Mouse (Mus musculus) gastrocnemius, postnatal 25 days (tissue): Measurements from ENCODE around the gene Tfap4. TPM values are rescaled to one million over a fixed set of nuclear protein-coding genes. Genes with fewer than 3 reads are reported as not detected.

Experiments used
- DNase-seq: peaks from one replicate; pipeline ENCODE4 v3.0.0; 2022
- long read RNA-seq, 2 experiments: library from polyadenylated mRNA; stranded (forward); transcript quantifications; one replicate each; pipeline ENCODE4 v2.0.0; 2021
- total RNA-seq, 2 experiments: library from RNA; stranded (reverse); gene quantifications; 1 replicate in 1 of 2; 2 replicates in 1 of 2; pipeline ENCODE4 v1.2.3; 2021

Gene Tfap4
- total RNA-seq = 1 to 10 TPM; 2.3 to 3.2 TPM
- long read RNA-seq, experiment 1, partial matches to known transcripts = 2 of 4 reads
- long read RNA-seq, experiment 1, other reads (novel, unspliced or antisense) = 1 of 4 reads
- long read RNA-seq, experiment 2, partial matches to known transcripts = 3 of 4 reads
- long read RNA-seq, experiment 2, other reads (novel, unspliced or antisense) = 0 of 4 reads

DNA sequence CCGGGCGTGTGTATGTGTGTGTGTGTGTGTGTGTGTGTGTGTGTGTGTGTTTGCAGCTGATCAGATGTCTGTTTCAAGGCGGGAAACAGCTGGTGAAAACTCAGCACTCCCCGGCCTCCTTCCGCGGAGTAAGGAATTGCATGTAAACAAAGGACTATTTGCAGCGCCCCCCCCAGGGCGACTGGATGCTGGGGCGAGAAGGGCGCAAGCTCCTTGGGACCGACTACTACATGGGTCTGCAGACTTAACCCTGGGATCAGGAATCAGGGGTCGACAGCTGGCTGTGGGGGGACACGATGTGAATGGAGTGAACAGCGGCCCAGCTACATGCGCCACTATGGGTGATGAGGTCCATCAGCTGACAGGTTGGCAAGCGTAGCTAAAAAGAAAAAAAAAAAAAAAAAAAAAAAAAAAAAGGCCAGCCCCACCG lies at the start of gene Tfap4:
TSS of gene Tfap4 (minus strand) at position 140 of the 430 bp plus-strand sequence.
- DNase-seq = peak; percentile 89

DNA sequence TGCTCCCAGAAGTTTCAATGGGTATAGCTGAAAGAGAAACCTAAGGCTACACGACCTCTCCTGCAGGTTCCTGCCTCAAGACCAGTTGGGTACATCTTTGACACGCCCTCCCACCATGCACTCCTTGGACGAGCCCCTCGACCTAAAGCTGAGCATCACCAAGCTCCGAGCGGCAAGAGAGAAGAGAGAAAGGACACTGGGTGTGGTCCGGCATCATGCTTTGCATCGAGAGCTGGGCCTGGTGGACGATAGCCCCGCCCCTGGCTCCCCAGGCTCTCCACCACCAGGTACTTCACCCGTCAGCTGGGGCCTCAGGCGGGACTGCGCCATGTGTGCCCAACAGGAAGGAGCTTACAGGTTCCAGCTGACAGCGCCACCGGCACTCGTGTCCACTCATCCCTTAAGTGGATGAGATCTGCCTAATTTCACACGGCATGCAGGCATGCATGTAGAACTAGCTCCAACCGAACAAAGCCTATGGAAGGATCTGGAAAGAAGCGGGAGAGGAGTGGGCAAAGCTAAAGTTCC lies 48.9 kb upstream of the Tfap4 start:
- no peak for DNase-seq

DNA sequence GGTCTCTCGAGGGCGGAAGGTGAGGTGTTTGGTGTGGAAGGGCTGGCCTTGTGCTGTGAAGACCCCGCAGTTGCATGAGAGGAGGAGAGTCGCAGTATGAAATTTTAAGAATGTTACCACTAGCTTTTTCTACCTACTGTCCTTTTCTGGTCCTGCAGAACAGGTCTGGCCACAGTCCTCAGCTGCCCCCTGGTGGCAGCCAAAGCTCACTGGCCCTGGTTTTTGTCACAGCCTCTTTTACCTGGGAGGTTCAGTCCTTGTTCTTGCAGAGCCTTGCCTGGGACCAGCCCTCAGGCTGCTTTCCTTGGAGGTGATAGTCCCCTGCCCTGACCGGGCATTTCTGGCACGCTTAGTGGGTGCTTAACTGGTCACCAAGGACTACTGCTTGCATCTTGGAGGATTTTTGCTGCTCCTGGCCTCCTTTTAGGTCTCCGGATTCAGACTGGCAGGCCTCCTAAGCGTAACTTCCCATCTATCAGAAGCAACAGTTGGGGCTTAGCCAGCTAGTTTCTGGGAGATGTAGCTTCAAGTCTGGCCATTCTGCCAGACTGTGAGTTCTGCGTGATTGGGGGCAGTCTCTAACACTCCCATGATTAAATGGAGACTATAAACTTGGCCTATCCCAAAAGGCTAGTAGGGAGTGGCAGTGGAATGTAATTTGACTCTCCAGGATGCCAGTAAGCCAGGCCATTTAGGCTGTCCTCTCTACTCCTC lies 48.3 kb upstream of the Tfap4 start:
- DNase-seq = peak; percentile 78

GRCm38 (mm10) chr16:4606431-4607084 lies 46.9 kb upstream of the Tfap4 start:
- peak; percentile 56 for DNase-seq

GRCm38 (mm10) chr16:4605514-4606131 lies 46.0 kb upstream of the Tfap4 start:
- no peak for DNase-seq

- no peak for DNase-seq
These were observed 44.7 kb upstream of the Tfap4 start for GRCm38 (mm10) chr16:4604293-4604837.

GRCm38 (mm10) chr16:4603453-4603837 lies 43.8 kb upstream of the Tfap4 start:
- DNase-seq = no peak

- DNase-seq = no peak
These were observed 43.3 kb upstream of the Tfap4 start for GRCm38 (mm10) chr16:4602766-4603452.

- DNase-seq = no peak
These were observed 42.5 kb upstream of the Tfap4 start for GRCm38 (mm10) chr16:4602189-4602588.

GRCm38 (mm10) chr16:4600701-4601310 lies 41.2 kb upstream of the Tfap4 start:
- no peak for DNase-seq

DNA sequence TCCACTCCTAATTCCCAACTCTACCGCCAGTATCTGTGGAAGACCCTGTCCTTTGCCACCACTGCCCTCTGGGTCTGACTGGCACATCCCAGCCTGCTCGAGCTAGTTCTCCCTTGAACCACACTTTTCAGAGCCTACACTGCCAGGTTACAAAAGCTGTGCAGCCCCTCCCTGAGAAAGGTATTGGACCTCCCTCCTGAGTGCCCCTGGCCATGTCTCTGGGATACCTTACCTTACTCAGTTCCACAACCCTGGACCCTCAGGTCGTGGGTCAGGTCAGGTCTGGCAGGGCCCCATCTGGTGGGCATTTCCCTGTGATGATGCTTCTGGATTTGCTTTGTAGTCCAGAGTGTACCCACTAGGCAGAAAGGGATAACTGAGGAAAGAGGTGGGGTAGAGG lies 40.0 kb upstream of the Tfap4 start:
- no peak for DNase-seq

DNA sequence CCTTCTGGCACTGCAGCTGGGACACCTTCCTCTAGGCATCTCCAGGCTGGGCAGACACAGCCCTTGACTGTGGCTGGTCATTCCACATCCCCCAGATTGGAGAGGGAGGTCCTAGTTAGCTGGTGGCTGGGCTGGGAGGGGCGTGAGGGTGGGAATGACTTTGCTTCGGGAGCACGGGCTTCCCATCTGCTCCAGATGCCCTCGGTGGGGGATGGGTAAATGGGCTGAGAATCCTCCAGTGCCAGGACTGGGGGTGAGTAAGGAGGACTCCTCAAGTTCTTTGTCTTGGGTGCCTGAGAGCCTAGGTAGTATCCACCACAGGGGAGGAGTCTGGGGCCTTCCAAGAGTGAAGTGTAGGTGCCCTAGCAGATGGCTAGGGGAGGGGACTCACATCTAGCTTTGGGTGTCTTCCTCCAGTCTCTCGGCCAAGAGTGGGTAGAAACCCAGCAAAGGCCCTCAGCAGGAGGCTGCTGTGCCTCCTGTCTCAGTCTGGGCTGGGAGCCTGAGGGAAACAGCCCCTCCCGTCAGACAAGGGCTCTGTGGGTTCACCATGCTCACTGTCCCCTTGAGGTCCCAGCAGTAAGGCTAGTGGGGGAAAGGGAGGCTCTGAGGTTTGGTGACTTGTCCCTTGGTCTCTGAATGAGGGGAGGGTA lies 39.4 kb upstream of the Tfap4 start:
- no peak for DNase-seq

- DNase-seq = no peak
These were observed 38.4 kb upstream of the Tfap4 start for GRCm38 (mm10) chr16:4598041-4598440.

- no peak for DNase-seq
These were observed 37.6 kb upstream of the Tfap4 start for GRCm38 (mm10) chr16:4597296-4597695.

DNA sequence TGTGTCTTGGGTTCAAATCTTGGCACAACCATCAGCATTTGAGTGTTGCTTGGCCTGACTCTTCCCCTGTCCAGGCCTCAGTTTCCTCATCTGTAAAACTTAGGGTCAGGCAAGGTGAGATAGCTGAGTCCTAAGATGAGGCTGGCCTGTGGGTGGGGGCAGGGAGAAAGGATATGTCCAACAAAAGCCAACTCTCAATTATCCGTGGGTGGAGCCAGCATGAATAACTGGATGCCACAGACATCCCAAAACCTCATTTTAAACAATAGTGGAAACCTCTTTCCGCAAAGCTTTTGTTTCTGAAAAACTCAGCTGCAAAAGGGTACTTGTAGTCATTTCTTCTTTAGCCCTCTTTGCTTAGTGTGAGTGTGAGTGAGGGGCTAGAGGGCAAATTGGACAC lies 37.2 kb upstream of the Tfap4 start:
- DNase-seq = no peak

- DNase-seq = no peak
These were observed 36.6 kb upstream of the Tfap4 start for GRCm38 (mm10) chr16:4596141-4596728.

DNA sequence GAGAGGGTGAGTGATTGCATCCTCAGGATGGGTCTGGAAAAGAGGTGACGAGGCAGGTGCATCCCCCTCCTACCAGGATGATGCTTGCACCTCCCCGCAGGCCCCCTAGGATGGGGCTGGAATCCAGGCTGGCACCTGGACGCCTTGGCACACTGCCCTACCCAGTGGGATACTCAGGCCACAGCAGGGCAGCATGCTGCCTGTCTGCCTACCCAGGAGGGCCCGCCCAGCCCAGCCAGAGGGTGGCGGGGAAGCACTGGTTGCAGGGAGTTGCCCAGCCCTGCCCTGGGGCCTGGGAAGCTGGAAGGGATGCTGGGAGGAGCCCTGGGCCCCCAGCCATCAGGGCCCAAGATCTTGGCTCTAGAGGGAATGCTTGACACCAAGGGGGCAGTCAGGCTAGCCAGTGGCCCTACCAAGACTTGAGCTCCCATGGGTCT lies 35.9 kb upstream of the Tfap4 start:
- DNase-seq = peak; percentile 65

- no peak for DNase-seq
These were observed 35.3 kb upstream of the Tfap4 start for GRCm38 (mm10) chr16:4594814-4595526.

DNA sequence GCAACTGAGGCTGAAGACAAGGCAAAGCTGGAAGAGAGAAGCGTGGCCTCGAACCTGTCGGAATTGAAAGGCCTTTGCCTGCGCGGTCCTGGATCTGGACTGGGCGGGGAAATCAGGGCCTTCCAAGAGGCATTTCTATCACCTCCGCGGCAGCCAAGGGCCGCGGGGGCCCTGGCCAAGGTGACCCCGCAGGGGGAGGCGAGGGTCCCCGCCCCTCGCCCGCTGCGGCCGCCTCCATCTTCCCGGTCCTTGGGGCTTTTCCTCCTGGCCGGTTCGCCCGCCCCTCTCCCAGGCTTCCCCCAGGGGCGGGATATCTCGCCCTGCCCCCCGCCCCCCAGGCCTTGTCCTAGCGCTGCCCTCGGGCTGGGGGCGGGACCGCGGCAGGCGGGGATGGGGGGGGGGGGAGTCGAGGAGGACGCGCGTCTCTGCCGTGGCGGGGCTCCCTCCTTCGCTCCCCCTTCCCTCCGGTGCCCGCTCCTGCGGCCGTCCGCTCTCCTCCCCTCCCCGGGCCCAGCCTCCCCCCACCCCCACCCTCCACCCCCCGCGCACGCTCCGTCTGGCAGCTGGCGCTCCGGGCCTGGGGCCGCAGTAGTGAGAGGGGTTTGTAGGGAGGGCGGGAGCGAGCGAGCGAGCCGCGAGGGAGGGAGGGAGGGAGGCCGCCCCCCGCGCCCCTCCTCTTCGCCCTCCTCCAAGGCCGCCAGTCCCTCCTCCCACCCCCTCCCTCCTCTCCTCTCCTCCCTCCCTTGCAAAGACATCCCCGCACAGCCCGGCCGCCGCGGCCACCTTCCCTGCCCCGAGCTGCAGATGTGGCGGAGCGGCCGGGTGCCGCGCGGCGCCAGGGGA lies 34.5 kb upstream of the Tfap4 start, which contains the start of gene Glis2:
TSS of gene Glis2 (plus strand) at position 743 of the 843 bp plus-strand sequence.
- DNase-seq = peak; percentile 80
